ENCODE assay signal across 15 mouse cellular contexts in the genomic region with DNA sequence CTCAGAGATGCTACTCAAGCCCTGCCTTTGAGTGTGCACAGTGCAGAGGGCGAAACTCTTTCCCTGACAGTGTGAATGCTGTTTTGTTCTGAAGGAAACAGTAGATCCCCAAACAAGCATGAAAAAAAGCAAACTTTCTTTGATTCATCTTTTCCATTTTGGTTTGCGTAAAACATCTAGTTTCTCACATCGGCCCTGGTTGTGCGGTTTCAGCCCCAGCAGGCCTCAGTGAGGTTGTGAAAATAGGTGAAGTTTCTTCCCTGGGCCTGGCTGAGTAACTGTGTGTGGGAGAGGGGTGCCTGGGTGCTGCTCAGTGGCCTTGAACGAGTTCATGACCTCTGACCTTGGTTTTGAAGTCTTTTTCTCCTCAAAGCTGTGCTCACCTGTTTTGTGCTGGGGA.
"Had no signal": no experiment of that assay in that cellular context is flagged by ENCODE, and none has a peak within 500 bp of the region (broad histone marks: within the 10 kb centered on the region; RNA-seq: fewer than 3 reads in every experiment).

No protein-coding gene starts in this region.

- DNase-seq: kidney, postnatal 14 days; kidney, postnatal 4 days; layer of hippocampus, adult 9-11 months; layer of hippocampus, postnatal 36 days; liver, embryonic 13.5 days; lung, adult 2 months; lung, postnatal 14 days; lung, postnatal 4 days; midbrain, embryonic 14.5 days; right cerebral cortex, adult 18-20 months; right cerebral cortex, postnatal 14 days; right cerebral cortex, postnatal 4 days; thymus, adult 2 months; thymus, postnatal 14 days; thymus, postnatal 4 days had no signal
